Mouse (Mus musculus) skeletal muscle tissue, postnatal 0 days (tissue): ENCODE data around the gene B630019K06Rik. TPM values are rescaled to one million over a fixed set of nuclear protein-coding genes. Genes with fewer than 3 reads are reported as not detected.

ENCODE experiments used
- polyA plus RNA-seq: library from polyadenylated mRNA; unstranded; fragments of >200 nt; fragmentation: Nextera tagmentation; extraction: Ambion mirVana; gene quantifications from 2 replicates; pipeline ENCODE4 v1.2.1, GENCODE M21; 2015

Gene B630019K06Rik
- polyA plus RNA-seq: 0.86 and 1.7 TPM in 2 replicates

DNA sequence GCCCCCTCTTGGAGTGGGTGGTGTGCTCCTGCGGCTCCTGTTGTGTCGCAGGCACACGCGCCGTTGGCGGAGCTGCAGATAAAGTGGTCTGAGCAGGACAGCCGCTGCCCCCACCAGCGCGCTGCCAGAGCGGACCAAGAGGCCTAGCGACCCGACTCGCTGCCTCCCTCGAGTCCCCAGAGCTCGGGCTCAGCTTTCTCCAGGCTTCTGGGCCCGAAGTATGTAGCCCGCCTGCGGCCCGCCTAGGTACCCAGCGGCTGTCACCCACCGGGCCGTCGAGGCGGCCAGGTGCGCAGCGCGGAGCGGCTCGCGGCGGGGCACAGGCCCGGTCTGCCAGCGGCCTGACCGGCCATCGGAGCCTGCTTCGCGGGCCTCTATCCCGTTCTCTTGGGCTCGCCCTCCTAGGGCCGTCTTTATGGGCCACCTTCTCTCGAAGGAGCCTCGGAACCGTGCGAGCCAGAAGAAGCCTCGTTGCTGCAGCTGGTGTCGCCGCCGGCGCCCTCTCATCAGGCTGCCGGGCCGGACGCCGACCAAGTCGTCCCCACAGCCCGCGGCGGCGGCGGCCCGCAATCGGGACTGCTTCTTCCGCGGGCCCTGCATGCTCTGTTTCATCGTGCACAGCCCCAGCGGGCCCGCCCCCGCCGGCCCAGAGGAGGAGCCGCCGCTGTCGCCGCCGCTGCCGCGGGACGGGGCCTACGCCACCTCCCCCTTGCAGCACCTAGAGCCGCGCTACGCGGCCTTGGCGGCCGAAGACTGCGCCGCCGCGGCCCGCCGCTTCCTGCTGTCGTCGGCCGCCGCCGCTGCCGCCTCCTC, at the start of gene B630019K06Rik:
Gene B630019K06Rik (plus strand): TSS at position 40 of the 813 bp plus-strand sequence.

DNA sequence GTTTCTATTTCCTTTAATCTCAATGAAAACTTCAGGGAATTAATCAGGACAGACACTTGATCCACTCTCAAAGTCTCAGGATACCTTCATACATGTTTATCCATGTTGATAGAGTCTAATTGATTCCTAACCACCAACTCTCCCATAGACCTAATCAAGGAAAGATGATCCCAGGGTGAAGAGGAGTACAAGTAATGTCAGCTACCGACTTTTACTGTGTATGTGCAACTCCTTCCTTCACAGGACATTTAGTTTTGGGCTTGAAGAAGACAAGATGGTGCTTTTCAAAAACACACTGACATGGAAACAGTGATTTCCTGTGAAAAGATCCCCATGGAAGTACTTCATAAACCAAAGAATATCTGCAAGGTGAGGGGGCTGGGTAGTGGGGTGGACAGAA, 48.5 kb upstream of the B630019K06Rik start, which contains the start of gene Gm6592:
Gene Gm6592 (plus strand): TSS at position 301 of the 400 bp plus-strand sequence.

DNA sequence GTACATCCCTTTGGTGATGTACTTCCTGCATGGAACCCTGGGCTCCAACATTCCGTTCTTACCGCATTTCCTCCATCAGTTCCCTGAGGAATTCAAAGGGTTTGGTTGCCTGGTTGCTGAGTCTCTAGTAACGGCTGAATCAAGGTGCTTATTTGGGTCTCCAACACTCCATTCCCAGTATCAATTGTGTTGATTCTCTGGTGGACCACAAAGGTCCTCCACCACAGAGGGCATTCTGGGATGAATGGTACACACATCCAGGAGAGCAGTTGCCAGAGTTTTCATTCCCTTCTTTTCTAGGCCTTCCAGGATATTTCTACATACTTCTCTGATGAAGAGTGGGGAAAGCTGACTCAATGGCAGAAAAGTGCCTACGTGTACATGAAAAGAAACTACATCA, 18.2 kb upstream of the B630019K06Rik start, which contains the start of gene Gm5751:
Gene Gm5751 (plus strand): TSS at position 301 of the 400 bp plus-strand sequence.

Other genes with a start within 250 kb of the B630019K06Rik start
- not detected in 2 replicates for gene Ssxb8, start 201.5 kb upstream of the B630019K06Rik start, polyA plus RNA-seq
- gene Ssx9, start 143.9 kb upstream of the B630019K06Rik start, polyA plus RNA-seq: not detected in 2 replicates
- gene Ssxb5, start 88.7 kb upstream of the B630019K06Rik start, polyA plus RNA-seq: not detected in 2 replicates
- gene Gm6592, start 48.4 kb upstream of the B630019K06Rik start, polyA plus RNA-seq: not detected in 2 replicates
- not detected in 2 replicates for gene Gm5751, start 18.1 kb upstream of the B630019K06Rik start, polyA plus RNA-seq
- gene Fthl17b, start 70.6 kb downstream of the B630019K06Rik start, polyA plus RNA-seq: not detected in 2 replicates
- gene Fthl17c, start 84.2 kb downstream of the B630019K06Rik start, polyA plus RNA-seq: not detected in 2 replicates
- gene Fthl17d, start 94.4 kb downstream of the B630019K06Rik start, polyA plus RNA-seq: not detected in 2 replicates
- gene Fthl17e, start 141.1 kb downstream of the B630019K06Rik start, polyA plus RNA-seq: not detected in 2 replicates
- not detected in 2 replicates for gene Fthl17f, start 170.6 kb downstream of the B630019K06Rik start, polyA plus RNA-seq
- gene 4930402K13Rik, start 212.2 kb downstream of the B630019K06Rik start, polyA plus RNA-seq: not detected in 2 replicates